9 mouse cellular contexts compared by ENCODE assay signal in genomic region chr7:80092351-80093046, GRCm38 (mm10). TPM values are rescaled to one million over a fixed set of nuclear protein-coding genes. Genes with fewer than 3 reads are reported as not detected.
DNase-seq lines count a peak whose midpoint lies in the region; ATAC-seq lines count a peak whose summit lies in the region.
"Had no signal": no experiment of that assay in that cellular context is flagged by ENCODE, and none has a peak within 500 bp of the region (broad histone marks: within the 10 kb centered on the region; RNA-seq: fewer than 3 reads in every experiment).

No protein-coding gene starts in this region.

- peaks cover 3% of the 10 kb centered on the region; the same call in 1 of the 2 replicates for H3K4me1 ChIP-seq in midbrain, embryonic 13.5 days (replicated peaks)
- H3K4me1 ChIP-seq in midbrain, embryonic 11.5 days (ENCODE audit: control insufficient read depth, insufficient read depth, low read length), result no peaks in the 10 kb centered on the region

- 0 out of 2 replicates have a peak, but pooled peaks have one; percentile 27 for ATAC-seq in midbrain, embryonic 13.5 days
- no peak for ATAC-seq in midbrain, embryonic 11.5 days (ENCODE audit: low FRiP score)

- no peaks in the 10 kb centered on the region for H3K9me3 ChIP-seq in midbrain, embryonic 13.5 days
- H3K9me3 ChIP-seq in midbrain, embryonic 11.5 days (ENCODE audit: control insufficient read depth, low read length), result no peaks in the 10 kb centered on the region
- H3K9me3 ChIP-seq: limb, embryonic 13.5 days had no signal

- H3K27me3 ChIP-seq in midbrain, embryonic 13.5 days, result no peaks in the 10 kb centered on the region
- H3K27me3 ChIP-seq in midbrain, embryonic 11.5 days (ENCODE audit: control insufficient read depth, insufficient read depth, low read length), result no peaks in the 10 kb centered on the region
- H3K27me3 ChIP-seq: limb, embryonic 13.5 days had no signal

- no peak for DNase-seq in midbrain, embryonic 11.5 days (ENCODE audit: low spot score, missing footprints)
- DNase-seq in adrenal gland, postnatal 10 days, result peak; percentile 83
- peak; percentile 47 to 63 for DNase-seq in frontal cortex, postnatal 10 days (ENCODE audit: low spot score in 2 of 2)
- DNase-seq in kidney, postnatal 36 days, result peak; percentile 62 to 68
- peak; percentile 89 for DNase-seq in lung, postnatal 36 days
- no peak for DNase-seq in gastrocnemius, postnatal 14 days
- no peak for DNase-seq in spleen, postnatal 10 days (ENCODE audit: low spot score in 2 of 2)

- no peak overlapping the region for H3K4me3 ChIP-seq in midbrain, embryonic 13.5 days (replicated peaks)
- H3K4me3 ChIP-seq in midbrain, embryonic 11.5 days (ENCODE audit: low read depth, low read length), result no peak overlapping the region
- H3K4me3 ChIP-seq: limb, embryonic 13.5 days had no signal

- 82% methylated on average over 9 of the region's 9 CpGs for WGBS in midbrain, embryonic 13.5 days
- WGBS in midbrain, embryonic 11.5 days, result 89% methylated on average over 9 of the region's 9 CpGs

- peak overlapping the region; percentile 20; the same call in 1 of the 2 replicates for H3K27ac ChIP-seq in midbrain, embryonic 13.5 days
- no peak overlapping the region; the same call in 1 of the 2 replicates for H3K27ac ChIP-seq in midbrain, embryonic 11.5 days (ENCODE audit: low read depth, low read length)
- H3K27ac ChIP-seq: limb, embryonic 13.5 days had no signal

- no peak overlapping the region for H3K9ac ChIP-seq in midbrain, embryonic 13.5 days (replicated peaks)
- H3K9ac ChIP-seq in midbrain, embryonic 11.5 days (ENCODE audit: low read length), result no peak overlapping the region
- H3K9ac ChIP-seq: limb, embryonic 13.5 days had no signal

- intact Hi-C loops in gastrocnemius, postnatal 14 days (cut with DNase I; ENCODE audit: low total_unique reads), result no loop called here

- H3K4me2 ChIP-seq in midbrain, embryonic 13.5 days (replicated peaks), result no peak overlapping the region
- no peak overlapping the region for H3K4me2 ChIP-seq in midbrain, embryonic 11.5 days
- H3K4me2 ChIP-seq: limb, embryonic 13.5 days had no signal

- peaks cover 97% of the 10 kb centered on the region for H3K36me3 ChIP-seq in midbrain, embryonic 13.5 days
- peaks cover 26% of the 10 kb centered on the region for H3K36me3 ChIP-seq in midbrain, embryonic 11.5 days (ENCODE audit: control insufficient read depth, insufficient read depth, low read length)

RNA-seq across cellular contexts. Expression of gene Idh2, which starts 22.7 kb away (rescaled TPM):
- 291 and 296 TPM in 2 replicates for polyA plus RNA-seq in midbrain, embryonic 13.5 days (2015; fragmentation: Nextera tagmentation; extraction: Ambion mirVana)
- polyA plus RNA-seq in midbrain, embryonic 11.5 days (2014; fragmentation: Nextera tagmentation; extraction: Ambion mirVana), result 349 and 357 TPM in 2 replicates
- 100 to 1,000 TPM; 386 to 496 TPM for total RNA-seq in adrenal gland, postnatal 10 days (2021)
- 100 to 1,000 TPM; 179 to 214 TPM for total RNA-seq in gastrocnemius, postnatal 14 days (2021)

Comparison
In these comparisons a context has a peak if more than half of its experiments do, and no peak if none do; other contexts are left out.
1. DNase-seq: peak in adrenal gland, postnatal 10 days (single experiment), frontal cortex, postnatal 10 days (2 of 2), kidney, postnatal 36 days (2 of 2) and lung, postnatal 36 days (single experiment); none in midbrain, embryonic 11.5 days (single experiment), gastrocnemius, postnatal 14 days (single experiment) and spleen, postnatal 10 days (0 of 2).